Mouse (Mus musculus) urinary bladder, adult 2 months (tissue): Measurements from ENCODE around the gene Clrn2. TPM values are rescaled to one million over a fixed set of nuclear protein-coding genes. Genes with fewer than 3 reads are reported as not detected.
"Not testable (repeated sequence)": the region's sequence is repeated elsewhere in the genome, so short reads cannot be mapped to it uniquely, and the experiment has no call there.

Source experiments
- DNase-seq: peaks from one replicate; pipeline ENCODE4 v3.0.0; 2022; ENCODE audit warnings: low spot score
- polyA plus RNA-seq: library from polyadenylated mRNA; depleted of rRNA; stranded (reverse); fragments of >200 nt; gene quantifications from 2 replicates; pipeline ENCODE4 v1.2.3, GENCODE M21; 2012; rRNA removed

Clrn2 gene
- not detected in 2 replicates for polyA plus RNA-seq

- no peak for DNase-seq
Observed at GRCm38 (mm10) chr5:45453451-45453850, at the start of gene Clrn2. Clrn2 (plus strand) TSS chr5:45453751.

DNA sequence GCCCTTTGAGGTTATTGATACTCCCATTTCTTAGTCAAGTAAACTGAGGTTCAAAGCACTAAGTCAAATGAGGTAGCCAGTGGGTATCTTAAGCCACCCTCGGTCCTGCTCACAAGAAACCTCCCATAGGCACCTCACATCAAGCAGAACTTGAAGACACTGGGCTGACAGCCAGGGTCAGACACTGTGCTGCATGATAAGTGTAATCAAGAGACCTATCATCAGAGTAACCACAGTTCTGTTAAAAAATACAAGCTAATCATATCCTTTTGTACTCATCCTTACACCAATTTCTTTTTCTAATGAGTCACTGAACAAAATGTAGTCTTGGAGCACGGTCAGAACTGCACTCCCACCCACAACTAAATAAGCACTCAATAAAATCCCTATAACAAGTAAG is 47.4 kb upstream of the Clrn2 start:
- no peak for DNase-seq

GRCm38 (mm10) chr5:45416478-45416877 is 37.1 kb upstream of the Clrn2 start:
- no peak for DNase-seq

GRCm38 (mm10) chr5:45417859-45418443 is 35.6 kb upstream of the Clrn2 start:
- DNase-seq, result no peak

DNA sequence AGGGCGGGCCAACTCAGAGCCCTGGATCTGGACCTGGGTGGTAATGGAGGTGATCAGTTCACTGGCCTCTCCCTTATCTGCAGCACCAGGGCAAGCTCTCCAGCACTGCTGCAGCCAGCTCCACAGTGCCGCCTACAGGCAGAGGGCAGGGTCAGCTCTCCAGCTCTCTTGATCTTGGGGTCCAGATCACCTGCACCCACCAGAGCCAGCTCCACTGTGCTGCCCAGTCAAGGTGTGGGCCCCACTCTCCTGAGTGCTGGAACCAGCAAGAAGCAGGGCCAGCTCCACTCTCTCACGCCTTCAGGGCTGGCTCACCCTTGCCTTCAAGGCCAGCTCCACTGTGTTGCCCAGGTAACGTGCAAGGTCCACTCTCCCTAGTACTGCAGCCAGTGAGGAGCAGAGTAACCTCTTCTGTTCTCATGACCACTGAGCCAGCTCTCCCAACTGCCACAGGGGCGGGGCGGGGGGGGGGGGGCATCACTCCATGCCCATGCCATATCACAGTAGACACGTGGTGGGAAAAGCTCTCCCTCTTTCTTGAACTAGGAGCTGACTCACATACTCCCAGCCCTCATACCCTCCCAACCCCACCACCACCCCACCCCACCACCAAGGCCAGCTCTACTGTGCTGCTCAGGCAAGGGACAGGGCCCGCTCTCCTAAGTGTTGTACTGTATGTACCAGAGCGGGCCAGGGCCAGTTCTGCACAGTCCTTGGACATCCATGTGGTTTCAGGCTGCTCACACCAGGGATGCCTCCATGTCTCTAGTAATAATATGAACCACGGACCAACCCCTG is 33.5 kb upstream of the Clrn2 start:
- no peak for DNase-seq

DNA sequence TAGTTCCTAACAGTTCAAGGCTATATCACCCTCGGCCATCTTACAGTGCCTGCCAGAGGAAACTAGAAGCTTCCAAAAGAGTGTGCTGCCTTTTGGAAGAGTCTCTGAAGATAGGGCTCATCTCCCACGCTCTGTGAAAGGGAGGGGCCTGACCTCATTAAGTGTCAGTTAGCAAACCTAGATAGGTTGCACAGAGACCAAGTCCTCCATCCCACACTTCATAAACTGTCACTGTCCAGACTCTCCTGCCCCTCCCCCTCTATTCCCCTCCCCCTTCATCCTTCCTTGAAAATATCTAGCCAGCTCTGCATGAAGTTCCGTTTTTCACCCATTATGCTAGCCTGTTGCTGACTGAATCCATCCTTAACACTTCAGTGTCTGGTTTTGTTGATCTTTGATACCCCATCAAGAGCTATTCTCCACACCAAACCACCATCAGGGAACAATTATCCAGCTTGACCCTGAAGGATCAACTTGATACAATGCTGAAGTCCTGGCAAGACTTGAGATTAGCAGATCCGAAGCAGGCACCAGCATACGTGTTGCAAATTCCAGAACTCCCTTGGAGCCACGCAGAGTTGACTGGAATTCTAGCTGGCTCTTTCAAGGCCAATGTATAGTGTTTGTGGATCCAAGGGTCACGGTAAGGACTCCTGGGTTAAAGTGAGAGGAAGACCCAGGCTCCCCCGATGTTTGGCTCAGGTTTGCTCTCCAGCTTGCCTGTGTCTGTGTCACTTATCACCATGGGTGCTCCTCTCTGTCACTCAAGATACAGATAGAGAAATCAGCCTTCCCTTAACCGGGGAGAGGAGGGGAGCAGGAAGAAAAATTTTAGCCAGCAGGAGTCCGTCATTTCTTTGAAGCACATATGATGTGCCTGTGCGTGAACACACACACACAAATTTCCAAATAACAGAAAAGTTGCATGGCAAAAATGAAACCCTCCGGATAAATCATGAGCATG is 31.4 kb upstream of the Clrn2 start:
- DNase-seq, result no peak

GRCm38 (mm10) chr5:45424021-45424886 is 29.3 kb upstream of the Clrn2 start:
- no peak for DNase-seq

DNA sequence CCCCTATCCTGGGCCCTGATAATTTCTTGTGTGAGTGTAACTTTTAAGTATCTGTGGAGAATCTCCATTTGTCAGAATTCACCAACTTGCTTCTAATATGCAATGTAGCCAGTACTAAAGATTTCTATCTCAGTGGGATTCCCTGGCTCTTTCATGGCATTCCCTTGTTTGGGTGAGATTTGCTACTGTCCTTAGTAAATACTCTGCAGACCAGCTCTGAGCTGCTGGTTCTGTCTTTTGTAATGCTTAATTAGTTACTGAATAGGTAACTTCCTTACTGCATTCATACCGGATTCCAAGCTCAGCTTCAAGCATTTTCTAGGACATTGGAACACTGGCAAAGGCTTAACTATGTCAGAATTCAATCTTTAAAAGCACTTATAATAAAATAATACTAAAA is 27.8 kb upstream of the Clrn2 start:
- DNase-seq, result not testable (repeated sequence)

- DNase-seq, result no peak
Observed at GRCm38 (mm10) chr5:45426416-45427034, 27.0 kb upstream of the Clrn2 start.

GRCm38 (mm10) chr5:45427891-45428290 is 25.7 kb upstream of the Clrn2 start:
- no peak for DNase-seq

- DNase-seq, result no peak
Observed at GRCm38 (mm10) chr5:45435967-45436950, 17.3 kb upstream of the Clrn2 start.

DNA sequence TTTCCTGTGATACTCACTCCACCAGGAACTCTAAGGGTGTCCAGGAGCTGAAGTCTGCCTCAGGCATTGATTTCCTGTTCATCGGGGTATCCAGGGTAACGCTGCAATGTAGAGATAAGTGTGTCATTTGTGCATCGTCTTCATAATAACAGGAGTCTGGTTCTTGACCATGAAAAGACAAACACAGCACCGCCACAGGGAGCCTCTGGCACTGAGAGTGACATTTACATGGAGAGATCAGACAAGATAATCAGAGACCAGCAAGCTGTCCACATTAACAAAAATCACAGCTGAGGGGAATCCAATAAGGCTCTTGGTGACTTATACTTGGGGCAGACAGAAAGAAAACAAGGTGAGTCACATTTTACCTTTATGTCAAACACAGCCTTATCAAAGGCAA is 15.7 kb upstream of the Clrn2 start:
- DNase-seq, result no peak

DNA sequence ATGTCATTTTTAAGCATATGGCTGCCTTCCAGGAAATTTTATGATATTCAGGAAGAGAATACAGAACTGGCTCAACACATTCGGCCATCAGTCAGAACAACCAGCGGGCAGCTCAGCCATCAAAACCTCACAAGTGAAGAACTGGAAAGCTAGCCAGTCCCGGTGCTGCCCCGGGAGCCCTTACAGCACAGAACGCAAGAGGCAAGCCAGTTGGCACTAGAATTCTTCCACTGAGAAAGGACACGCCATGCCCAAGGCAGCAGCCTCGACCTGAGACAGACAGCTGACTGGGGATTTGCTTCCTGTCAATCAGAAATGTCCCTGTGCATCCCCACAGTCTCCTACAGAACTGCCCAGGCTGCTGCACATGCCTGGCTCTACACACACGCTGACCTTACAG is 15.2 kb upstream of the Clrn2 start:
- DNase-seq, result no peak

- no peak for DNase-seq
Observed at GRCm38 (mm10) chr5:45441124-45441523, 12.4 kb upstream of the Clrn2 start.

GRCm38 (mm10) chr5:45441745-45442144 is 11.8 kb upstream of the Clrn2 start:
- DNase-seq, result no peak

DNA sequence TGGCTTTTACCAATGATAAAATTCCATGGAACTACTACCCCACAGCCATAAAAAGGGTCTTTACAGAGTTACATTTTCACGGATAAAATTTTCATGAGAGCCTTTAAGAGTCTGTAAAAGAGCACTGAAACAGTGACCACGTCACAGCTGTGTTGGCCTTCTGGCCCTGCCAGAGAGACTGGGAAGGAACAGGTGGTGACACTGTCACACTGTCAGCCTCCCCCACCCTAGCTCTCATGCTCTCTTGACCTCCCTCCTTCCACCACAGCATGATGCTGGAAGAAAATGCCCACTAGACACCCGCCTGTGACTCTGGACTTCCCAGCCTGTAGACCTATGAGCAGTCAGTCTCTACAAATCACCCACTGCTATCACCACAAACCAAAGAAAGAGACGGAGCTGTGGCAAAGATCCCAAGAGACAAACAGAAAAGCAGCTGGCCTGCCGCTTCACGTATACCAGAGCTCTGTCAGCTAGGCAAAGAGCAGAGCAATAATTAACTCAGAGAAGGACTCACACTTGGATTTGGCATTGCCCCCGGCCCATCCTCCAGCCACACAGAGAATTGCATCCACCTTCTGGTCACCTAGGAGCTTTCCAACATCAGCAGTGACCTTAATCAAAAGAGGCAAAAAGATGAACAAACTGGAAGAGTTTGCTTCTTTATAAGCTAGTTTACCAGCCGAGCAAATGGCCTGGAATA is 9.3 kb upstream of the Clrn2 start:
- no peak for DNase-seq

- no peak for DNase-seq
Observed at GRCm38 (mm10) chr5:45448676-45449075, 4.9 kb upstream of the Clrn2 start.

GRCm38 (mm10) chr5:45449206-45449605 is 4.3 kb upstream of the Clrn2 start:
- DNase-seq, result no peak
